Mouse (Mus musculus) testis, postnatal 10 days (tissue): ENCODE measurements at regions not wholly inside any gene's neighbourhood (a gene's known extent, or its start where the extent isn't known, plus 50 kb on each side); places are given as distances from the start of the nearest gene placed in this dataset.

ENCODE experiments used
- DNase-seq: peaks from one replicate; pipeline ENCODE4 v3.0.0; 2021; ENCODE audit warnings: low spot score

DNA sequence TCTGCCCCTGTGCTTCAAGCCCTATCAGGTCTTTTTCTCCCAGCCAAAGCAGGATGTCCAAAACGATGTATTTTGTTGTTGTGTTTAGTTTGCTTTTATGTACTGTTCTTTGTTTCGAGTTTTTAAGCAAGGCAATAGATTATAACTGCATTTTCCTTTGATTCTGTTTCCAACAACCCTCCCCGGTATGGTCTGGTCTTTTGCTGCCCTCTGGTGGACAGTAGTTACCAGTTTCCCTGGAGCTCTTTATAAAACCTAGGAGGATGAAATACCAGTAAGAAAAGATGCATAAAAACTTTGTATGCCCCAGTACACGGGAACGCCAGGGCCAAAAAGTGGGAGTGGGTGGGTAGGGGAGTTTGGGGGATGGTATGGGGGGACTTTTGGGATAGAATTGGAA, 73.9 kb upstream of the Itm2a start:
- DNase-seq, result peak; percentile 47

DNA sequence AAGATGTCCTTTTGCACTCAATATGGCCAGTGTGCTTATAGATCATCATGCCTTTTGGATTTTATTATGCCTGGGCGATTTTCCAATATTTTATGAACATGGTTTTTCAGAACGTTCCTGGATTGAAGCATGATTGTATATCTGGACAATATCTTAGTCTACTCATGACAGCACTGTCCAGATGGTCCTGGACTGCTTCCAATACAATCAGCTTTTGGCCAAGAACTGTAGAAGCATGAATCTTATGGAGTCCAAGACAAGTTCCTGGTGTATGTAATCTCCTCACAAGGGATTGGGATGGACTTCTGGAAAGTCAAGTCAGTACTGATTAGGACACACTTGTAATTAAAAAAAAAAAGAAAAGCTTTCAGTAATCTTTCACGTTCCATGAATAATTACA, 66.1 kb upstream of the Itm2a start:
- DNase-seq, result no peak
